Mouse (Mus musculus): ENCODE measurements around the gene Map3k14.
"Not testable (repeated sequence)": the region's sequence is repeated elsewhere in the genome, so short reads cannot be mapped to it uniquely, and the experiment has no call there.

The Map3k14 gene

GRCm38 (mm10) chr11:103246081-103246730 is 21.1 kb downstream of the Map3k14 start:
- DNase-seq, result no peak

- no peak for DNase-seq
Observed at GRCm38 (mm10) chr11:103244856-103245255, 22.4 kb downstream of the Map3k14 start.

- DNase-seq, result no peak
Observed at GRCm38 (mm10) chr11:103240740-103241139, 26.5 kb downstream of the Map3k14 start.

- no peak for DNase-seq
Observed at GRCm38 (mm10) chr11:103237757-103238156, 29.5 kb downstream of the Map3k14 start.

- no peak for DNase-seq
Observed at GRCm38 (mm10) chr11:103236903-103237302, 30.4 kb downstream of the Map3k14 start.

- DNase-seq, result no peak
Observed at GRCm38 (mm10) chr11:103236431-103236830, 30.8 kb downstream of the Map3k14 start.

GRCm38 (mm10) chr11:103235702-103236101 is 31.6 kb downstream of the Map3k14 start:
- DNase-seq, result no peak

- DNase-seq, result no peak
Observed at GRCm38 (mm10) chr11:103234447-103234846, 32.8 kb downstream of the Map3k14 start.

- DNase-seq, result peak; percentile 84
Observed at GRCm38 (mm10) chr11:103232966-103233365, 34.3 kb downstream of the Map3k14 start.

GRCm38 (mm10) chr11:103231367-103231766 is 35.9 kb downstream of the Map3k14 start:
- no peak for DNase-seq

- no peak for DNase-seq
Observed at GRCm38 (mm10) chr11:103230626-103231025, 36.6 kb downstream of the Map3k14 start.

GRCm38 (mm10) chr11:103229608-103230007 is 37.7 kb downstream of the Map3k14 start:
- DNase-seq, result no peak

- DNase-seq, result no peak
Observed at GRCm38 (mm10) chr11:103223951-103224456, 43.3 kb downstream of the Map3k14 start.

- DNase-seq, result no peak
Observed at GRCm38 (mm10) chr11:103223444-103223843, 43.8 kb downstream of the Map3k14 start.

- not testable (repeated sequence) for DNase-seq
Observed at GRCm38 (mm10) chr11:103222718-103223117, 44.6 kb downstream of the Map3k14 start.

- no peak for DNase-seq
Observed at GRCm38 (mm10) chr11:103221437-103221836, 45.8 kb downstream of the Map3k14 start.

GRCm38 (mm10) chr11:103219995-103220394 is 47.3 kb downstream of the Map3k14 start:
- no peak for DNase-seq

GRCm38 (mm10) chr11:103219259-103219658 is 48.0 kb downstream of the Map3k14 start:
- no peak for DNase-seq

GRCm38 (mm10) chr11:103218517-103218901 is 48.8 kb downstream of the Map3k14 start:
- no peak for DNase-seq

- peak; percentile 67 for DNase-seq
Observed at GRCm38 (mm10) chr11:103217790-103218516, 49.3 kb downstream of the Map3k14 start, which contains the start of gene Spata32. Spata32 (minus strand) TSS chr11:103218432.

GRCm38 (mm10) chr11:103215355-103215754 is 51.9 kb downstream of the Map3k14 start:
- DNase-seq, result no peak

GRCm38 (mm10) chr11:103213712-103214111 is 53.6 kb downstream of the Map3k14 start:
- no peak for DNase-seq

GRCm38 (mm10) chr11:103210291-103210690 is 57.0 kb downstream of the Map3k14 start:
- no peak for DNase-seq

- no peak for DNase-seq
Observed at GRCm38 (mm10) chr11:103208458-103208857, 58.8 kb downstream of the Map3k14 start, which contains the start of gene 1700023F06Rik. 1700023F06Rik (minus strand) TSS chr11:103208558.
